Mouse (Mus musculus): ENCODE results near the gene BC025920.

DNA sequence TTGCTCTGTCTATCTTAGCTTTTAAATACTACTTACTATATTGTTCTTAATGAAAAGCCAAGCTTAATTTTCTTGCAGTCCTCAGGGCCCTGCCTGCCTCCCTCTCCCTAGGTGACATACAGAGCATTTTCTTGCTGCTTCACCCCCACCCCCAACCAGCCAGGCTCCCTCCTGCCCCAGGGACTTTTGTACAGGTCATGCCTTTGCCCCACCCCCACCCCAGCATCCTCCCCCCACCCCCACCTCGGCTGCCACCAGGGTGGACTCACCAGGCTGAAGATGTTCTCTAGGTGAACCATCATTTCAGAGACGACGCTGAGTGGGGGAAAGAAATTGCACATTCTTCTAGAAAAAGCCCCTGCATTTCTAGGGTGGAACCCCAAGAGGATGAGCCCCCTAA lies 7.7 kb upstream of the BC025920 start:
- TF ChIP-seq CTCF (conservative IDR thresholded peaks at IDR 0.05 in 1 of 2, IDR thresholded peaks at IDR 0.05 in 1 of 2; ENCODE audit: low read depth in 2 of 2, low read length in 2 of 2) (no peak), BHLHE40 (IDR thresholded peaks at IDR 0.05; ENCODE audit: low read depth, low read length) (no peak), E2F4 (IDR thresholded peaks at IDR 0.05; ENCODE audit: insufficient replicate concordance, low read depth, low read length) (no peak), MAFK (IDR thresholded peaks at IDR 0.05; ENCODE audit: insufficient replicate concordance, low read length) (no peak)

Measured in CH12.LX (cell line).